Mouse (Mus musculus) heart, embryonic 12.5 days (tissue): ENCODE data around the gene Elmo1. TPM values are rescaled to one million over a fixed set of nuclear protein-coding genes. Genes with fewer than 3 reads are reported as not detected.
A peak's percentile ranks its signal among the peaks of the same experiment; 100 is the strongest.

Experiments
- ATAC-seq: fragments of 200-750 bp; cut with Nextera tagmentation; 2 replicates; pipeline ENCODE4 v1.8.0; 2017; ENCODE audit warnings: moderate TSS enrichment, moderate library complexity; ENCODE audit not compliant: insufficient number of reproducible peaks, low FRiP score
- H3K27ac ChIP-seq: fragments of 300-500 bp; sonication (generic); 2 replicates; pipeline ENCODE4 v1.5.1; 2016; ENCODE audit warnings: mild to moderate bottlenecking, moderate library complexity; ENCODE audit not compliant: poor library complexity, severe bottlenecking
- H3K27me3 ChIP-seq: fragments of 300-500 bp; sonication (generic); replicated peaks from 2 replicates; pipeline ENCODE4 v1.6.1; 2016; ENCODE audit warnings: mild to moderate bottlenecking, moderate library complexity
- H3K36me3 ChIP-seq: fragments of 300-500 bp; sonication (generic); 2 replicates; pipeline ENCODE4 v1.6.1; 2016; ENCODE audit warnings: mild to moderate bottlenecking, moderate library complexity
- H3K4me1 ChIP-seq: fragments of 300-500 bp; sonication (generic); replicated peaks from 2 replicates; pipeline ENCODE4 v1.6.1; 2016; ENCODE audit warnings: mild to moderate bottlenecking
- H3K4me2 ChIP-seq: fragments of 300-500 bp; sonication (generic); 2 replicates; pipeline ENCODE4 v1.6.1; 2016; ENCODE audit warnings: mild to moderate bottlenecking, moderate library complexity
- H3K4me3 ChIP-seq: fragments of 300-500 bp; sonication (generic); 2 replicates; pipeline ENCODE4 v1.5.1; 2016; ENCODE audit warnings: mild to moderate bottlenecking
- H3K9ac ChIP-seq: fragments of 300-500 bp; sonication (generic); 2 replicates; pipeline ENCODE4 v1.6.1; 2016; ENCODE audit warnings: mild to moderate bottlenecking, moderate library complexity
- H3K9me3 ChIP-seq: fragments of 300-500 bp; sonication (generic); replicated peaks from 2 replicates; pipeline ENCODE4 v1.6.1; 2016; ENCODE audit warnings: mild to moderate bottlenecking, moderate library complexity
- WGBS: fragments of 180-500 bp; shearing (Covaris S2); methylation state at CpG from one replicate; pipeline ENCODE4 v1.1.7; 2016; 5-methylcytosine and 5-hydroxymethylcytosine counted together
- polyA plus RNA-seq: library from polyadenylated mRNA; unstranded; fragments of >200 nt; fragmentation: Nextera tagmentation; extraction: Ambion mirVana; gene quantifications from 2 replicates; pipeline ENCODE4 v1.2.1, GENCODE M21; 2016

Gene Elmo1
- polyA plus RNA-seq, 1 experiment from 2014 or later, result 8.8 TPM

- H3K36me3 ChIP-seq, result no peaks in the 10 kb centered on the region
- 67% methylated on average over 4 of the region's 4 CpGs for WGBS
- no peak overlapping the region for H3K9ac ChIP-seq
- H3K4me3 ChIP-seq, result no peak overlapping the region
- no peak overlapping the region for H3K27ac ChIP-seq
- no peaks in the 10 kb centered on the region for H3K27me3 ChIP-seq
- peaks cover 20% of the 10 kb centered on the region for H3K4me1 ChIP-seq
- ATAC-seq, result no peak
- no peaks in the 10 kb centered on the region for H3K9me3 ChIP-seq
- no peak overlapping the region for H3K4me2 ChIP-seq
Measured at GRCm38 (mm10) chr13:20094916-20095700, 4.7 kb downstream of the Elmo1 start.

DNA sequence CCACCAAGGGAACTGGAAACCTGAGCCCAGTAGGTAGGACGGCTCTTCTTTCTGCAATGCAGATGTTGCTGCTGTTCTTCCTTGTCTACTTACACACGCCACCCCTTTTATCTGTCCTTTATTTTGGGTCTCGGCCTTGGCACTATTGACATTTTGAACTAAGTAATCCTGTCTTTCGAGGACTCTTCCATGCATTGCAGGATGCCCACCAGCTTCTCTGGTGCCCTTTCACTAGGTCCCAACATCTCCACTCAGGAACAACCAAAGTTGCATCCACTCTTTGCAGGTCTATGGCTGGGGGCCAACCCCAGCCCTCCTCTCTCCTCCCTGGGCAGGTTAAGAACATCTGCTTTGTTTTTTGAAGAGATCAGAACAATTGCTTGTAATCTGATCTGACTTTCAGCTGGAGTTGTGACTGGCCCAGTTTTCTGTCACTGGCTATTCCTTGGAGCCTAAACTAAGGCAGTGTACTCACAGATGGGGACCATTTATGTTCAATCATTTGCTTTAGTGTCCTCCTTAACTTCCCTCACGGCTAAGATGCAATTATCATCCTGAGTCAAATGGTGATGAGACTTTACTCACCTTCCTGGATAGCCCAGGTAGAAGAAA, 6.7 kb downstream of the Elmo1 start:
- Histone ChIP-seq H3K9ac (no peak overlapping the region), H3K27ac (no peak overlapping the region), H3K4me1 (peaks cover 36% of the 10 kb centered on the region)

DNA sequence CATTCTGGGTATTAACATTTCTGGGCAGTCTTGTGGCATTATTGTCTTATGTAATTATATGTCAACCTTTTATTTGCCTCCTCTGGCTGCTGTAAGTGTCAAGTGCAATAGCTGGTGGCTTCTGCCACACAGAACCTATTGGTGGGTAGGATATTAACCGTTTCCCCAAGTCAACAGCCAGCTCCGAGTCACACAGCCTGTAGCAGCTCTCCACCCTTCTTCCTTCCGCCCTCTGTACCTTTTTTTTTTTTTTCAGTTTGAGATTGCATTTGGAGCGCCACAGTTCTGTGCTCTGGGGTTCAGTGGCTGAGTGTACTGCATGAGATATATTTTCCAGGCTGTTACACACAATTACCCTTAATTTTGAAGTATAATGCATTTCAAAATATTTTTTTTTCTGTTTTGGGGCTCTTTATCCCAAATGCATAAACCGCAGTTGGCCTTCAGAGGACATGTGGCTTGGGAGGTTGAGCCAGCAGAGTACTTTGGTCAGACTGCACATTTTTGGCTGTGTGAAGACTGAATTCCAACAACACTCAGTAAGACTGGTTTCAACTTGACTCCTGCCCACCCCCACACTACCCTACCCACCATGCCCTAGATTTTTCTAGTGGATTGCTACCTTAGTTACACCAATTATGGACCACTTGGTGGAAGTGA, 7.7 kb downstream of the Elmo1 start:
- 50% methylated on average over 5 of the region's 5 CpGs for WGBS
- ATAC-seq, result no peak

More for the DNA sequence above, 6.7 kb downstream of the Elmo1 start:
- 70% methylated on average over 5 of the region's 5 CpGs for WGBS
- Histone ChIP-seq H3K36me3 (no peaks in the 10 kb centered on the region), H3K27me3 (no peaks in the 10 kb centered on the region; the same call in 1 of the 2 replicates), H3K4me2 (no peak overlapping the region), H3K4me3 (no peak overlapping the region), H3K9me3 (no peaks in the 10 kb centered on the region)
- no peak for ATAC-seq

GRCm38 (mm10) chr13:20098594-20098965, 8.2 kb downstream of the Elmo1 start:
- no peak for ATAC-seq
- no peaks in the 10 kb centered on the region for H3K9me3 ChIP-seq
- H3K27me3 ChIP-seq, result no peaks in the 10 kb centered on the region; the same call in 1 of the 2 replicates
- no peak overlapping the region for H3K4me3 ChIP-seq
- H3K4me1 ChIP-seq, result peaks cover 29% of the 10 kb centered on the region
- no peak overlapping the region for H3K4me2 ChIP-seq
- no peak overlapping the region for H3K9ac ChIP-seq
- H3K36me3 ChIP-seq, result no peaks in the 10 kb centered on the region
- WGBS, result 86% methylated on average over 3 of the region's 3 CpGs
- H3K27ac ChIP-seq, result no peak overlapping the region; the same call in 1 of the 2 replicates

More for the DNA sequence above, 7.7 kb downstream of the Elmo1 start:
- H3K36me3 ChIP-seq, result no peaks in the 10 kb centered on the region
- peaks cover 34% of the 10 kb centered on the region for H3K4me1 ChIP-seq
- no peaks in the 10 kb centered on the region for H3K9me3 ChIP-seq
- H3K4me3 ChIP-seq, result no peak overlapping the region
- no peak overlapping the region for H3K9ac ChIP-seq
- H3K27ac ChIP-seq, result peak overlapping the region; percentile 43; the same call in 1 of the 2 replicates
- no peak overlapping the region for H3K4me2 ChIP-seq
- no peaks in the 10 kb centered on the region; the same call in 1 of the 2 replicates for H3K27me3 ChIP-seq

DNA sequence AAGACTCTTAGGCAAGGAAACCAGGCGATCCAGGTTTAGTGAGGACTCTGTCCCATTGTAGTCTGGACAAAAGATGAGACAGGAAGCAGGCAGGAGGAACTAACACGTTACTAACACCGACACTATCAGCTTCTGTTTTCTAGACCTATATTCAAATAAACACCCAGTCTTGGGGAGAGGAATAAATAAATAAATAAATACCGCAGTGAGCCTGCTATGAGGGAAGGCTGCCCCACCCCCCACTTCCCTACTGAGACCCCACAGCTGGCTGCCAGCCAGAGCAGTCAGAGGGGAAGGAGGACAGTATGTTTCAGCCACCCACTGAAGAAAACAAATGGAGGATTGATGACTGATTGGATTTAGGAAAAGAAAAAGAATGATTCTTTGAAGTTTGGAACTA, 9.2 kb downstream of the Elmo1 start:
- no peaks in the 10 kb centered on the region; the same call in none of the 2 replicates for H3K27me3 ChIP-seq
- no peak overlapping the region for H3K9ac ChIP-seq
- H3K36me3 ChIP-seq, result no peaks in the 10 kb centered on the region
- 9% methylated on average over 4 of the region's 4 CpGs for WGBS
- 0 out of 2 replicates have a peak, but pooled peaks have one; percentile 48 for ATAC-seq
- no peak overlapping the region for H3K4me3 ChIP-seq
- 0 out of 2 replicates have a peak overlapping the region, but pooled peaks have one; percentile 44 for H3K27ac ChIP-seq
- H3K9me3 ChIP-seq, result no peaks in the 10 kb centered on the region
- H3K4me2 ChIP-seq, result no peak overlapping the region; the same call in 1 of the 2 replicates
- H3K4me1 ChIP-seq, result peaks cover 29% of the 10 kb centered on the region

GRCm38 (mm10) chr13:20100357-20100756, 10.0 kb downstream of the Elmo1 start:
- no peaks in the 10 kb centered on the region; the same call in none of the 2 replicates for H3K27me3 ChIP-seq
- H3K9me3 ChIP-seq, result no peaks in the 10 kb centered on the region
- H3K9ac ChIP-seq, result no peak overlapping the region
- H3K4me2 ChIP-seq, result no peak overlapping the region
- H3K4me1 ChIP-seq, result peaks cover 29% of the 10 kb centered on the region
- no peak overlapping the region for H3K4me3 ChIP-seq
- whole genome bisulfite sequencing, result 31% methylated on average over 3 of the region's 3 CpGs
- no peak for ATAC-seq
- H3K27ac ChIP-seq, result no peak overlapping the region; the same call in 1 of the 2 replicates
- H3K36me3 ChIP-seq, result no peaks in the 10 kb centered on the region

GRCm38 (mm10) chr13:20101691-20102090, 11.3 kb downstream of the Elmo1 start:
- WGBS, result 34% methylated on average over 5 of the region's 5 CpGs
- no peak overlapping the region for H3K4me3 ChIP-seq

DNA sequence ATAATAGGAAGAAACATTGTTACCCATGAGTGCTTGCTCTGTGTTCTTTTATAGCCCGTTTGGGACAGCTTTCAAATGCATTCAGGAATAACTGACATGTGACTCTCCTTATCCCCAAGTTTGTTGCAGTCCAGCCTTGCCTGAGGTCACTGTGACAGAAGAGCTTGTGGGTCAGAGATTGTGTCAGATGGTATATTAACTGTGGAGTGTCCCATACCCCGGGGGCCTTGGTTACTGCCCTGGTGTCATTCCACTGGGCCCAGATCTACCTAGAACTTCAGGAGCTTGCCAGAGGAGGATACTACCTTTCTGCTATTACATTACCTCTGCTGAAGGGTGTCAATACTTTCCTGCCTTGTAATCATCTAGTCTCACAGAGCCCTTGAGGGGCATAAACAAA, 14.4 kb downstream of the Elmo1 start:
- Histone ChIP-seq H3K27ac (no peak overlapping the region), H3K9me3 (no peaks in the 10 kb centered on the region), H3K9ac (no peak overlapping the region), H3K4me3 (no peak overlapping the region), H3K4me1 (peaks cover 25% of the 10 kb centered on the region), H3K36me3 (no peaks in the 10 kb centered on the region), H3K27me3 (no peaks in the 10 kb centered on the region; the same call in none of the 2 replicates), H3K4me2 (no peak overlapping the region)
- no peak for ATAC-seq
- 50% methylated on average over 2 of the region's 2 CpGs for WGBS

More at GRCm38 (mm10) chr13:20101691-20102090, 11.3 kb downstream of the Elmo1 start:
- Histone ChIP-seq H3K9me3 (no peaks in the 10 kb centered on the region), H3K27me3 (no peaks in the 10 kb centered on the region; the same call in none of the 2 replicates), H3K36me3 (no peaks in the 10 kb centered on the region), H3K4me2 (peak overlapping the region; percentile 17), H3K27ac (no peak overlapping the region), H3K4me1 (peaks cover 29% of the 10 kb centered on the region), H3K9ac (no peak overlapping the region)
- no peak for ATAC-seq

DNA sequence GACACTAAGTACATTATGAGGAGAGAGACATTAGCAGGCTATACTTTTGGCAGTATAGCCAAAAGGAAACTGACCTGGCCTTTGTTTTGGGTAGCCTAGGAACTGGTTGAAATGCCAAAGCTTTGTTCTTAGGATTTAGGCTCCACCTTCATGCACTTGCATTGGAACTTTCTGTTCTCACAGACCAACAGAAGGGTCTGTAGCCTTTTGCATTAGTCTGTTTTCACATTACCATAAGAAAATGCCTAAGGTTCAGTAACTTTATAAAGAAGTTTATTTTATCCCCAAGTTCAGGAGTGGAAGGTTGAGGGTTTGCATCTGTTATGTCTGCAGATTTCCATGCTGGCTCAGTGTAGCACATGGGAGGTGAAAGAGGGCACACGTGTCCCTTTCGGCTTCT, 15.6 kb downstream of the Elmo1 start:
- no peak overlapping the region for H3K27ac ChIP-seq
- no peak overlapping the region for H3K4me3 ChIP-seq
- no peaks in the 10 kb centered on the region for H3K36me3 ChIP-seq
- no peaks in the 10 kb centered on the region for H3K9me3 ChIP-seq
- no peak for ATAC-seq
- no peak overlapping the region for H3K9ac ChIP-seq
- H3K4me1 ChIP-seq, result peaks cover 21% of the 10 kb centered on the region
- H3K4me2 ChIP-seq, result no peak overlapping the region
- WGBS, result 93% methylated on average over 2 of the region's 2 CpGs
- no peaks in the 10 kb centered on the region; the same call in none of the 2 replicates for H3K27me3 ChIP-seq

DNA sequence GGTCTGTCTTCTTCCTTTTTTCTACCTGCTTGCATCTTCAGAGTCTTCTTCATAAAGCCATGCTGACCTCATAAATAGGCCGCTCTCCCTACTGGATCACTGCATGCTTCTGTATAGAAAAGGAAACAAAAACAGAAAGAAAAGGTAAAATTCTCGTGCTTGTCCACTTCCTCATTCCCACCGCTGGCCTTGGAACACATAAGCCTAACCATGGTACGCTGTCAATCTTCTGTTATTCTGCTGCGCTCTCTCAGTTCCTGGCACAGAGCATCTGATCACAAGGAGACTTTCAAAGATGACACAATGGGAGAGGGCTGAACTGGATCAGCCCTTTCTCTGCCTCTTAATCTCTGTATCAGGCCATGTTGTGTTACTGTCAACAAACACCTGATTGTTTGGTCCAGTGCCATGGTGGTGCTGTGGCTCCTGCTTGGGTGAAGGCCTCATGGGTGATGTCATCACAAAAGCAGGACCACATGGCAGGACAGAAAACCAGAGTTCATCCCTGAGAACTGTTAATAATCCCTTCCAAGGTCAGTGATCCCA, 17.6 kb downstream of the Elmo1 start:
- Histone ChIP-seq H3K27me3 (no peaks in the 10 kb centered on the region; the same call in none of the 2 replicates), H3K4me3 (no peak overlapping the region), H3K27ac (no peak overlapping the region), H3K4me1 (peaks cover 22% of the 10 kb centered on the region), H3K4me2 (no peak overlapping the region), H3K9me3 (no peaks in the 10 kb centered on the region), H3K36me3 (no peaks in the 10 kb centered on the region), H3K9ac (no peak overlapping the region)
- WGBS, result 80% methylated on average over 5 of the region's 5 CpGs
- no peak for ATAC-seq

DNA sequence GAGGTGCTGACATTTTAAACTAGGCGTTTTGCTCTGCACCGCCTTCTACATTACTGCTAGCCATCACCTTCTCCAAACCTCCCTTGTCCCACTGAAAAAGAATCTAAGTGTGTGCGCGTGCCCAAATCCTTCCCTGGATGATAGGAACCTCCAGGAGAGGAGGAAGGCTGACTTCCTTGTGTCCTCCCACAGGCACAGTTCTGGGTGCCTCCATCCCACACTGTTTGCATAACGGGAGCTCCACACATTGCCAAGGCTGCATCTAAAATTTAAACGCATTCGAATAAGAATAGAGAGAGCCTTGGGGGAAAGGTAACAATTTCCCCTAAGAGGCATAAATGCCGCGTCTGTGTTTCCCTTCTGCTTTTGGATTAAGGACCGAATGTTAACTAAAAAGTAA, 18.6 kb downstream of the Elmo1 start:
- H3K27me3 ChIP-seq, result no peaks in the 10 kb centered on the region; the same call in none of the 2 replicates
- H3K4me3 ChIP-seq, result no peak overlapping the region
- H3K36me3 ChIP-seq, result no peaks in the 10 kb centered on the region
- H3K9ac ChIP-seq, result no peak overlapping the region
- 45% methylated on average over 10 of the region's 10 CpGs for WGBS
- no peak overlapping the region for H3K4me2 ChIP-seq
- ATAC-seq, result no peak
- peaks cover 22% of the 10 kb centered on the region for H3K4me1 ChIP-seq
- H3K27ac ChIP-seq, result no peak overlapping the region
- H3K9me3 ChIP-seq, result no peaks in the 10 kb centered on the region
